10 mouse cellular contexts compared by ENCODE assay signal in genomic region chr14:87301564-87301963, GRCm38 (mm10).
"Had no signal": no experiment of that assay in that cellular context is flagged by ENCODE, and none has a peak within 500 bp of the region (broad histone marks: within the 10 kb centered on the region; RNA-seq: fewer than 3 reads in every experiment).

No protein-coding gene starts in this region.

- H3K4me1 ChIP-seq: liver, embryonic 13.5 days had no signal

- H3K27ac ChIP-seq: kidney, embryonic 15.5 days; layer of hippocampus, adult 2 months; liver, embryonic 13.5 days; macrophage had no signal

- H3K9ac ChIP-seq: kidney, embryonic 15.5 days; liver, embryonic 13.5 days had no signal

- H3K27me3 ChIP-seq: kidney, embryonic 15.5 days; liver, embryonic 13.5 days had no signal

- DNase-seq: kidney, adult 18-20 months; kidney, postnatal 25 days; layer of hippocampus, adult 9-11 months; liver, embryonic 13.5 days; lung, adult 18-20 months; midbrain, embryonic 14.5 days; thymus, adult 2 months had no signal

- H3K36me3 ChIP-seq: kidney, embryonic 15.5 days; liver, embryonic 13.5 days had no signal

- H3K9me3 ChIP-seq: kidney, embryonic 15.5 days; liver, embryonic 13.5 days had no signal

- H3K4me3 ChIP-seq: kidney, embryonic 15.5 days; layer of hippocampus, adult 2 months; liver, embryonic 13.5 days had no signal

- H3K4me2 ChIP-seq: kidney, embryonic 15.5 days; liver, embryonic 13.5 days had no signal
